Mouse (Mus musculus) layer of hippocampus, adult 2 months (tissue): ENCODE results near the gene Gtf2i. TPM values are rescaled to one million over a fixed set of nuclear protein-coding genes. Genes with fewer than 3 reads are reported as not detected.

Experiments used
- DNase-seq, 2 experiments: peaks; one replicate each; pipeline ENCODE4 v3.0.0; 2022; ENCODE audit warnings: low spot score in 2 of 2
- H3K27ac ChIP-seq: fragments of 200-600 bp; 2 replicates; pipeline ENCODE4 v1.8.1; 2022
- H3K4me3 ChIP-seq: fragments of 200-600 bp; 2 replicates; pipeline ENCODE4 v1.8.1; 2022; ENCODE audit warnings: mild to moderate bottlenecking
- CTCF ChIP-seq: fragments of 200-600 bp; conservative IDR thresholded peaks from 2 replicates; pipeline ENCODE4 v1.8.1; 2022; ENCODE audit warnings: antibody characterized with exemption, mild to moderate bottlenecking, moderate library complexity
- total RNA-seq, 2 experiments: library from RNA; stranded (reverse); gene quantifications; 2 replicates each; pipeline ENCODE4 v1.2.3; 2021

The Gtf2i gene
- total RNA-seq, 2 experiments from 2014 or later: 222 to 227 TPM

- DNase-seq: no peak
- TF ChIP-seq CTCF: no peak
- H3K4me3 ChIP-seq: no peak overlapping the region
- H3K27ac ChIP-seq: peak overlapping the region; percentile 48; the same call in 1 of the 2 replicates
These were observed 70.7 kb downstream of the Gtf2i start for GRCm38 (mm10) chr5:134243661-134244436.

- DNase-seq: peak; percentile 60 to 70
These were observed 72.7 kb downstream of the Gtf2i start for GRCm38 (mm10) chr5:134241831-134242230.

GRCm38 (mm10) chr5:134237936-134238760 is 76.4 kb downstream of the Gtf2i start:
- H3K27ac ChIP-seq: peak overlapping the region; percentile 71
- no peak overlapping the region for H3K4me3 ChIP-seq
- DNase-seq: no peak
- TF ChIP-seq CTCF: no peak

More at GRCm38 (mm10) chr5:134241831-134242230, 72.7 kb downstream of the Gtf2i start:
- no peak overlapping the region for H3K4me3 ChIP-seq
- peak overlapping the region; percentile 80 for H3K27ac ChIP-seq
- no peak for TF ChIP-seq CTCF

GRCm38 (mm10) chr5:134237508-134237907 is 77.1 kb downstream of the Gtf2i start:
- no peak for DNase-seq

GRCm38 (mm10) chr5:134236796-134237195 is 77.8 kb downstream of the Gtf2i start:
- no peak for TF ChIP-seq CTCF
- Histone ChIP-seq H3K27ac (no peak overlapping the region), H3K4me3 (no peak overlapping the region)
- no peak for DNase-seq

More at GRCm38 (mm10) chr5:134237508-134237907, 77.1 kb downstream of the Gtf2i start:
- TF ChIP-seq CTCF: no peak
- peak overlapping the region; percentile 2; the same call in 1 of the 2 replicates for H3K27ac ChIP-seq
- H3K4me3 ChIP-seq: no peak overlapping the region

GRCm38 (mm10) chr5:134236241-134236640 is 78.3 kb downstream of the Gtf2i start:
- Histone ChIP-seq H3K27ac (no peak overlapping the region), H3K4me3 (no peak overlapping the region)
- DNase-seq: no peak
- no peak for TF ChIP-seq CTCF

GRCm38 (mm10) chr5:134235111-134235510 is 79.4 kb downstream of the Gtf2i start:
- no peak for TF ChIP-seq CTCF
- peak in 1 of 2 experiments; percentile 59 for DNase-seq
- no peak overlapping the region for H3K4me3 ChIP-seq
- H3K27ac ChIP-seq: peak overlapping the region; percentile 54

GRCm38 (mm10) chr5:134234205-134234604 is 80.4 kb downstream of the Gtf2i start:
- no peak for TF ChIP-seq CTCF
- no peak for DNase-seq
- Histone ChIP-seq H3K27ac (no peak overlapping the region), H3K4me3 (no peak overlapping the region)

GRCm38 (mm10) chr5:134233244-134233651 is 81.3 kb downstream of the Gtf2i start:
- Histone ChIP-seq H3K27ac (no peak overlapping the region), H3K4me3 (no peak overlapping the region)
- no peak for DNase-seq
- no peak for TF ChIP-seq CTCF

- no peak overlapping the region for H3K4me3 ChIP-seq
- DNase-seq: no peak
- TF ChIP-seq CTCF: no peak
- H3K27ac ChIP-seq: peak overlapping the region; percentile 37; the same call in 1 of the 2 replicates
These were observed 82.0 kb downstream of the Gtf2i start for GRCm38 (mm10) chr5:134232568-134232967.

GRCm38 (mm10) chr5:134232111-134232510 is 82.4 kb downstream of the Gtf2i start:
- no peak for DNase-seq
- H3K27ac ChIP-seq: peak overlapping the region; percentile 43; the same call in 1 of the 2 replicates
- no peak for TF ChIP-seq CTCF
- no peak overlapping the region for H3K4me3 ChIP-seq

- TF ChIP-seq CTCF: no peak
- DNase-seq: no peak
- Histone ChIP-seq H3K4me3 (no peak overlapping the region), H3K27ac (peak overlapping the region; percentile 43; the same call in 1 of the 2 replicates)
These were observed 83.2 kb downstream of the Gtf2i start for GRCm38 (mm10) chr5:134231376-134231775.

- Histone ChIP-seq H3K27ac (no peak within 1 kb of the TSS), H3K4me3 (no peak within 1 kb of the TSS)
- DNase-seq: no peak
- no peak for TF ChIP-seq CTCF
These were observed 85.2 kb downstream of the Gtf2i start, which contains the start of gene Ncf1 for GRCm38 (mm10) chr5:134229391-134229790. Ncf1 (minus strand) TSS chr5:134229625.
